Mouse (Mus musculus) heart, embryonic 11.5 days (tissue): ENCODE measurements around the gene Gm14214. TPM values are rescaled to one million over a fixed set of nuclear protein-coding genes. Genes with fewer than 3 reads are reported as not detected.

Source experiments
- ATAC-seq: fragments of 200-750 bp; cut with Nextera tagmentation; replicated peaks from 2 replicates; pipeline ENCODE4 v1.8.0; 2017; ENCODE audit warnings: moderate library complexity; ENCODE audit not compliant: insufficient number of reproducible peaks, low FRiP score, low TSS enrichment
- H3K27ac ChIP-seq: fragments of 300-500 bp; sonication (generic); 2 replicates; pipeline ENCODE4 v1.5.1; 2014; ENCODE audit warnings: mild to moderate bottlenecking, low read depth, low read length
- H3K27me3 ChIP-seq: fragments of 300-500 bp; sonication (generic); 2 replicates; pipeline ENCODE4 v1.6.1; 2014; ENCODE audit warnings: mild to moderate bottlenecking, low read length, mixed read lengths; ENCODE audit not compliant: control insufficient read depth, insufficient read depth
- H3K36me3 ChIP-seq: fragments of 300-500 bp; sonication (generic); 2 replicates; pipeline ENCODE4 v1.6.1; 2014; ENCODE audit warnings: mild to moderate bottlenecking, low read length, moderate library complexity, mixed read lengths; ENCODE audit not compliant: control insufficient read depth, insufficient read depth
- H3K4me1 ChIP-seq: fragments of 300-500 bp; sonication (generic); 2 replicates; pipeline ENCODE4 v1.6.1; 2014; ENCODE audit warnings: low read length; ENCODE audit not compliant: control insufficient read depth, insufficient read depth
- H3K4me2 ChIP-seq: fragments of 300-500 bp; sonication (generic); 2 replicates; pipeline ENCODE4 v1.6.1; 2014; ENCODE audit warnings: mild to moderate bottlenecking, moderate library complexity
- H3K4me3 ChIP-seq: fragments of 300-500 bp; sonication (generic); 2 replicates; pipeline ENCODE4 v1.5.1; 2014; ENCODE audit warnings: low read depth, low read length
- H3K9ac ChIP-seq: fragments of 300-500 bp; sonication (generic); 2 replicates; pipeline ENCODE4 v1.6.1; 2014; ENCODE audit warnings: mild to moderate bottlenecking, low read depth, low read length, moderate library complexity
- H3K9me3 ChIP-seq: fragments of 300-500 bp; sonication (generic); replicated peaks from 2 replicates; pipeline ENCODE4 v1.6.1; 2016; ENCODE audit warnings: low read length; ENCODE audit not compliant: control insufficient read depth
- WGBS: fragments of 180-500 bp; shearing (Covaris S2); extraction: QIAGEN DNeasy Blood & Tissue Kit; methylation state at CpG from one replicate; pipeline ENCODE4 v1.1.7; 2014; ENCODE audit not compliant: insufficient replicate concordance; 5-methylcytosine and 5-hydroxymethylcytosine counted together
- polyA plus RNA-seq: library from polyadenylated mRNA; unstranded; fragments of >200 nt; fragmentation: Nextera tagmentation; extraction: Ambion mirVana; gene quantifications from 2 replicates; pipeline ENCODE4 v1.2.1, GENCODE M21; 2014

Gm14214 gene
- polyA plus RNA-seq, 1 experiment from 2014 or later: not detected

DNA sequence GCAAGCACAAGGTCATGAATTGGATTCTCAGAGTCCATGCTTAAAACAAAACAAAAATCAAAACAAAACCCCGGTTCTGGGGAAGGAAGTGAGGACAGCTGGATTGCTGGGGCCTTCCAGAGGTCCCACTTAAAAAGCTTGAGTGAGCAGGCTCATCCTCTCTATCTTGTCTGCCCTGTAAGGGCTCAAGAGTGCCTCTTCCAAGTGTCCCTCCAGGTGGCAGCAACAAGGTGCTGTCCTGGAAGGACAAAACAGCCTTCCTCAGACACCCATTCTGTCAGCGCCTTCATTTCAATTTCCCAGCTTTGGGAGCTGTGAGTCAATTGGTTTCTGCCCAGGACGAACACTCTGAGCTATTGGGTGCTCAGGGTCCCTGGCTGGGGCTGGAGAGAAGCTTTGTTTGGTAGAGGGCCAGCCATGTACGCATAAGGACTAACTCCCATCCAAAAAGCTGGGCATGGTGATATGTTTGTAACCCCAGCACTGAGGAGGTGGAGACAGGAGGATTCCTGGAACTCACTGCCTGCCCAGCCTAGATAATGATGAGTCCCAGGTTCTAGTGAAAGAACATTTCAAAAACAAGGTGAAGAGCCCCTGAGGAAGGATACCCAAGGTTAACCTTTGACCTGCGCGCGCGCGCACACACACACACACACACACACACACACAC, 4.9 kb downstream of the Gm14214 start:
- Histone ChIP-seq H3K4me1 (peaks cover 9% of the 10 kb centered on the region), H3K27me3 (no peaks in the 10 kb centered on the region), H3K4me2 (0 out of 2 replicates have a peak overlapping the region, but pooled peaks have one; percentile 16), H3K9me3 (no peaks in the 10 kb centered on the region), H3K4me3 (no peak overlapping the region), H3K27ac (peak overlapping the region; percentile 57), H3K36me3 (no peaks in the 10 kb centered on the region), H3K9ac (no peak overlapping the region)
- peak; percentile 89 for ATAC-seq
- WGBS: 76% methylated on average over 9 of the region's 9 CpGs

DNA sequence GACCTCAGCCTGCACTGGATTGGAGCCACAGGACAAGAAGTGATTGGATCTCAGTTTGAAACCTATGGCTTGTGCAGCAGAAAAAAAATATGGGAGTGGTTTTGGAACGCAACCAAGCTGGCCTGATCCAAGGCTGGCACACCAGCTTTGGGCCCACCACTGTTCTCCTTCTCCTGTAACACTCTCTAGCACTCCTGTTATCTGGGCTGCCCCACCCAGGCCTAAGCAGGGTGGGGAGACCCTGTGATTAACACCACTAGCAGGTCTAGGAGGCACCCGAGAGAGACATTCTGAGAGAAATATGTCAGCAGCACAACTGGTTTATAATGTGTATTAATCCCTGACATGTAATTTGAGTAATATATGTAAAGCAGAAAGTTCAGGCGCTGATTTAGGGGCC, 6.6 kb downstream of the Gm14214 start:
- H3K27ac ChIP-seq: no peak overlapping the region
- no peak for ATAC-seq
- 53% methylated on average over 3 of the region's 3 CpGs for WGBS

DNA sequence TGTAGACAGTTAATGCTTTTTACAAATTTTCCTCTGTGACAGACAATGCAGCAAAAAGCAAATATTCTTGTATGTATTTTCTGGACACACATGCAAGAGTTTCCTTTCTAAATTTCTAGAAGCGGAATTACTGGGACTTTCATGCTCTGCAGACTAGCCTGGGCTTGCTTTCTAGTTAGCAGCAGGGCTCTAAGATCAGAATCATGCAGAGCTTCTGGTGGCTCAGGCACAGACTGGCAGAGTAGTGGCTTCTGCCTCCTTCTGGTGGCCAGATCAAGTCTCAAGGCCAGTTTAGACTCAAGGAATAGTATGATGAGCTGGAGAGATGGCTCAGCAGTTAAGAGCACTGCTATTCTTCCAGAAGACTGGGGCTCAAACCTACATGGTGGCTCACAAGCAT, 11.4 kb downstream of the Gm14214 start:
- no peak for ATAC-seq
- Histone ChIP-seq H3K4me1 (peaks cover 2% of the 10 kb centered on the region; the same call in 1 of the 2 replicates), H3K4me3 (no peak overlapping the region)

More for the DNA sequence above, 6.6 kb downstream of the Gm14214 start:
- no peak overlapping the region for H3K9ac ChIP-seq
- H3K4me1 ChIP-seq: peaks cover 9% of the 10 kb centered on the region
- H3K9me3 ChIP-seq: no peaks in the 10 kb centered on the region
- no peak overlapping the region for H3K4me3 ChIP-seq
- H3K36me3 ChIP-seq: no peaks in the 10 kb centered on the region
- H3K4me2 ChIP-seq: peak overlapping the region; percentile 11; the same call in 1 of the 2 replicates
- H3K27me3 ChIP-seq: no peaks in the 10 kb centered on the region

DNA sequence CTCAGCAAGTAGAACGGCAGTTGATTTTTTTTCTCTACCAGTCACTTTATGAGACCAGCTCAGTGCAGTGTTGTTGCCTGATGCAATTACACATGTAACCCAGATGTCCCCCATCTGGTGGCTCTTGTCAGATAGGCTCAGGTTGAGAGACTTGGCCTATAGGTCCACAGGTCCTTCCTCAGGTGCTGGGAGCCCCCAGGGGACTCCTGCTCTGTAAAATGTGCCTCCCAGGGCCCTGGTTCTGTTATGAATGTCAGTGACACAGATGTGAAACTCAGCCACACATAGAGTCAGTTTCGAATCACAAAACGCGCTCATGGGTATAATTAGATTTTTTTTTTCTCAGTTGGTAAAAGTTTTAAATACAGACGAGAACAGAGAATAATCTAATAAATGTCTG, 12.1 kb downstream of the Gm14214 start:
- ATAC-seq: no peak
- no peak overlapping the region for H3K4me3 ChIP-seq
- no peak overlapping the region for H3K9ac ChIP-seq
- no peak overlapping the region for H3K27ac ChIP-seq
- no peaks in the 10 kb centered on the region for H3K4me1 ChIP-seq
- H3K4me2 ChIP-seq: no peak overlapping the region
- H3K27me3 ChIP-seq: no peaks in the 10 kb centered on the region
- H3K9me3 ChIP-seq: no peaks in the 10 kb centered on the region
- WGBS: 82% methylated on average over 5 of the region's 5 CpGs
- H3K36me3 ChIP-seq: no peaks in the 10 kb centered on the region

More for the DNA sequence above, 11.4 kb downstream of the Gm14214 start:
- Histone ChIP-seq H3K27ac (no peak overlapping the region), H3K9ac (no peak overlapping the region), H3K4me2 (no peak overlapping the region), H3K9me3 (no peaks in the 10 kb centered on the region), H3K36me3 (no peaks in the 10 kb centered on the region), H3K27me3 (no peaks in the 10 kb centered on the region)
- WGBS: 80% methylated on average over 1 of the region's 1 CpGs

DNA sequence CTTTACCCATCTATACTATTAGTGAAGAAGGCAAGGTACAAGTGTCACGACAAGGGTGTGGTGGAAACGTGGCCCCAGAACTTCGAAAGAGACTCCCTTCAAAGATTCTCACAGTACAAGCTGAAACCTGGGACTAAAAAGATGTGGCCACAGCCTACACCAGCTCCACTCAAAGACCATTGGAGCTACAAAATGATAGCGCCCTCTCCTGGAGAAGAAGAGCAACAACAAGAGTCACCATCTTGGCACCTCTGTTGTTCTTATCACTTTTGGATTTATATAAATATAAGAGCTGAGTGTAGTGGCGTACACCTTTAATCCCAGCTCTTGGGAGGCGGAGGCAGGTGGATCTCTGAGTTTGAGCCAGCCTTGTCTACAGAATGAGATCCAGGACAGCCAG, 14.0 kb downstream of the Gm14214 start:
- no peak for ATAC-seq
- no peak overlapping the region for H3K27ac ChIP-seq

DNA sequence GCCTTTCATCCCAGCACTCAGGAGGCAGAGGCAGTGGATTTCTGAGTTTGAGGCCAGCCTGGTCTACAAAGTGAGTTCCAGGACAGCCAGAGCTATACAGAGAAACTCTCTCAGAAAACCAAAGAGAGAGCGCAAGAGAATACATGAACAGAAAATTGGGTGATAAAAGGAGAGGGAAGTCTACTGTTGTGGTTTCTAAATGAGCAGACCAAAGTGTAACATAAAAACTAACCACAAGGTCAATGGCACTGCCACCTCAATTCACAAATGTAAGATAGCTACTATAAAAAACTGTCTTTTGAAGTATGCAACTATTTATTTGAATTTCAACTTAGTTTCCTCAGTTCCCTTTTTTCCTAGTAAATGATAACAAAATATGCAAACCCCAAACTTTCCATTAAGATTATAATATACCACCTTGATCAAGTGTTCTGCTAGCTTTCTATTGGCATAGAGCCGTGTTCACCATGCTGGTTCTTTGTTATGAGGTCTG, 15.7 kb downstream of the Gm14214 start:
- Histone ChIP-seq H3K9ac (no peak overlapping the region), H3K9me3 (no peaks in the 10 kb centered on the region), H3K4me2 (no peak overlapping the region), H3K36me3 (no peaks in the 10 kb centered on the region), H3K27ac (no peak overlapping the region), H3K27me3 (no peaks in the 10 kb centered on the region), H3K4me1 (no peaks in the 10 kb centered on the region), H3K4me3 (no peak overlapping the region)
- ATAC-seq: no peak
- 87% methylated on average over 2 of the region's 2 CpGs for WGBS

More for the DNA sequence above, 14.0 kb downstream of the Gm14214 start:
- Histone ChIP-seq H3K4me2 (no peak overlapping the region), H3K4me1 (no peaks in the 10 kb centered on the region), H3K4me3 (no peak overlapping the region), H3K9ac (no peak overlapping the region), H3K36me3 (no peaks in the 10 kb centered on the region), H3K9me3 (no peaks in the 10 kb centered on the region), H3K27me3 (no peaks in the 10 kb centered on the region)
- WGBS: 59% methylated on average over 6 of the region's 6 CpGs

DNA sequence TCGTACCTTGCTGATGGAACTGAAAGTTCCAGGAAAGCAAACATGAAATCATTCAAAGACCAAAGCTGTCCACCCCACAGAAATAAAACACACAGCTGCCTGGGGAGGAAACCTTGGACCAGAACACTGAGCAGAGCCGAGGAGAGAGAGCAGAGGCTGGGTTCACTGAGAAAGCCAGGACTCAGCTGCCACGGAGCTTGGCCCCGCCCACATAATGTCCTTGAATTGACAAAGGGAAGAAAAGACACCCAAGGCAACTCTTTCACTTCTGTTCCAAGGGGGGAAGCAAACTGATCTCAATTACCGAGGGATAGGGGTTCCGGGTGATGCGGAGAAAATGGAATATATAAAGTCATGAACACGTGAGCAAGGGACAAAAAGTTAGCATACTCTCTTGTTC, 17.9 kb downstream of the Gm14214 start:
- Histone ChIP-seq H3K4me3 (no peak overlapping the region), H3K9me3 (no peaks in the 10 kb centered on the region), H3K27me3 (no peaks in the 10 kb centered on the region), H3K4me2 (no peak overlapping the region), H3K4me1 (no peaks in the 10 kb centered on the region), H3K36me3 (no peaks in the 10 kb centered on the region), H3K27ac (no peak overlapping the region), H3K9ac (no peak overlapping the region)
- 63% methylated on average over 8 of the region's 8 CpGs for WGBS
- ATAC-seq: no peak

DNA sequence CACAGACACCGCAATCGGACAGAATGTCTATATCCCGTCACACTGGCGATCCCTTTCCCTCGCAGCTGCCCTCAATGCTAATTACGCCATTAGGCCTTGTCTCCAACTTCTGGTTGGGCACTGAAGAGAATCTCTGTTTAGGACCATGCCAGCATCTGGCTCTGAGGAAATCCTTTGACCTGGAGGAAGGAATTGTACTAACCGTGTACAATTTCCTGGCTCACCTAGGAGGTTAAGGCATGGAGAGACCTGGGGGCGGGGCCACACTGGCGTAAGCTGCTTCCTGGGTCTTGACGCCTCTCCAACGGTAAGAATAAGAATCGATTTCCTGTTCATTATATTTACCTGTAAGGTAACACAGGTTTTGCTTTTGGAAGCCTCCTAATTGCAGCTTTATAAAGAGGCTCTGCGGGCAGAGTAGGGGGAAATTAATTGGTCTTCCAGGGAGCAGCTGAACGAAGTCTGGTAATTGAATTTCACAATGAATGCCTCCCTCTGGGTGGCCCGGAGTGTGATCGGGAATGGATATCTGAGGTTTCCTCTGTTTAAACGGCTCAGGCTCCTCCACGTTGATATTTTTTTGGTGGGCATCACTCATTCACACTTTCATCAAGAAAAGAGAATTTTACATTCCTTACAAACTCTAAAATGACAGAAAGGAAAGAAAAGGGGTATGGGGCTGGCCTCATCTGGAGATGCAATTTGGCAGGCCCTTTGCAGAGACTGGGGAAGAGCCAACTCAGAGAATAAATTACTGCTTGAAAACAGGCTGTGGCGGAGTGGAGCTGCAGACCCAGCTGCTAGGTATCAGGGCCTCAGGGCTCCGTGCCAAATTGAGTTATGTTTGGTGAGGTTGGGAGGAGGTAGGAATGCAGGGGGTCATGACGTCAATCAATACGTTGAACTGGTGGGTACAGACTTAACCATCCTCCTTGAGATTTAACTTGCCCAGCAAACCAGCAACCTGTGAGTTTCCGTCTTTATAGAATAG, 20.5 kb downstream of the Gm14214 start:
- Histone ChIP-seq H3K4me3 (no peak overlapping the region), H3K9ac (no peak overlapping the region), H3K4me1 (no peaks in the 10 kb centered on the region), H3K27ac (no peak overlapping the region), H3K27me3 (no peaks in the 10 kb centered on the region), H3K4me2 (no peak overlapping the region), H3K9me3 (no peaks in the 10 kb centered on the region), H3K36me3 (no peaks in the 10 kb centered on the region)
- no peak for ATAC-seq
- 61% methylated on average over 23 of the region's 23 CpGs for WGBS
